Mouse (Mus musculus): ENCODE measurements at regions not wholly inside any gene's neighbourhood (a gene's known extent, or its start where the extent isn't known, plus 50 kb on each side); places are given as distances from the start of the nearest gene placed in this dataset.

DNA sequence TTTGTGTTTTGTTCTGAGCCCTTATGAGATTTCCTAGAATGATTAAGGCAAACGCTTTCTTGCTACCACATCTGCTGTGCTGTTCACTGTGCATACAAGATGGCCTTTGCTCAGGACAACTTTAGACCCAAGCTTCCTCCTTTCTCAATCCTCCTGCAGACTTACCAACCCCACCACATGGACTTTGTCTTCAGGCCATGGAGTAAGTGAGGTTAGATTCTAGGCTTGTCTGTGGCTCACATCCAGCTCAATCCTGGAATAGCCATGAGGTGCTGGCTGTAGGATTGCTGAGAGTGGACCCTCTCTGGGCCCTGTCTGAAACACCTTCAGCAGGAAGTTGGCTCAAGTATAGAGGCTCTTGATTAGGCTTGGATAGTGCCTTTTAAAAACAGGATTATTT, 81.5 kb upstream of the Tut7 start:
- no peak for DNase-seq (ENCODE audit: extremely low read depth)
- in situ Hi-C loops (cut with MboI; ENCODE audit: low pct_ligation_motif_present, low pct_unique_long_range_greater_than_20kb, low sequenced_read_pairs) (no loop called here), dilution Hi-C loops (cut with MboI; ENCODE audit: extremely low pct_ligation_motif_present, extremely low pct_unique_long_range_greater_than_20kb, low sequenced_read_pairs) (no loop called here)
- no peak for TF ChIP-seq GABPA (IDR thresholded peaks at IDR 0.05; ENCODE audit: insufficient replicate concordance, low read depth, low read length)
- no peak for TF ChIP-seq MEF2A (IDR thresholded peaks at IDR 0.05; ENCODE audit: borderline replicate concordance, low read depth, low read length)
- no peak for TF ChIP-seq ZC3H11A (IDR thresholded peaks at IDR 0.05; ENCODE audit: low read depth, low read length)
- TF ChIP-seq E2F4 (IDR thresholded peaks at IDR 0.05; ENCODE audit: insufficient replicate concordance, low read depth, low read length): no peak
- TF ChIP-seq RCOR1 (conservative IDR thresholded peaks at IDR 0.05; ENCODE audit: low read depth, low read length): no peak
- no peak for TF ChIP-seq BHLHE40 (IDR thresholded peaks at IDR 0.05; ENCODE audit: low read depth, low read length)
- TF ChIP-seq MAZ (IDR thresholded peaks at IDR 0.05; ENCODE audit: low read depth, low read length): no peak
- TF ChIP-seq MAX (IDR thresholded peaks at IDR 0.05; ENCODE audit: low read length): no peak
- TF ChIP-seq MYC (IDR thresholded peaks at IDR 0.05; ENCODE audit: low read depth, low read length): no peak
- no peak for TF ChIP-seq USF2 (conservative IDR thresholded peaks at IDR 0.05; ENCODE audit: low read depth, low read length)
- no peaks in the 10 kb centered on the region for H3K36me3 ChIP-seq (replicated peaks in 1 of 2; ENCODE audit: control insufficient read depth in 1 of 2, insufficient read depth in 1 of 2, low read length in 1 of 2)
- no peak overlapping the region for H3K9ac ChIP-seq (ENCODE audit: insufficient read depth, low read depth)
- H3K4me2 ChIP-seq (ENCODE audit: insufficient read depth, low read depth, poor library complexity, severe bottlenecking): no peak overlapping the region
- H3K27ac ChIP-seq (ENCODE audit: insufficient read depth, low read depth): no peak overlapping the region
- H3K4me3 ChIP-seq (replicated peaks in 1 of 3; ENCODE audit: low read depth in 2 of 3, low read length in 2 of 3, poor library complexity in 1 of 3): no peak overlapping the region
- no peaks in the 10 kb centered on the region for H3K27me3 ChIP-seq (replicated peaks)
- peaks cover 34% of the 10 kb centered on the region for H3K9me3 ChIP-seq (replicated peaks; ENCODE audit: low read length)
- H3K79me2 ChIP-seq (replicated peaks; ENCODE audit: control insufficient read depth, extremely low read depth, insufficient read depth, poor library complexity, severe bottlenecking): no peaks in the 10 kb centered on the region
- no peaks in the 10 kb centered on the region for H3K4me1 ChIP-seq (ENCODE audit: control insufficient read depth in 1 of 2, insufficient read depth in 2 of 2)

DNA sequence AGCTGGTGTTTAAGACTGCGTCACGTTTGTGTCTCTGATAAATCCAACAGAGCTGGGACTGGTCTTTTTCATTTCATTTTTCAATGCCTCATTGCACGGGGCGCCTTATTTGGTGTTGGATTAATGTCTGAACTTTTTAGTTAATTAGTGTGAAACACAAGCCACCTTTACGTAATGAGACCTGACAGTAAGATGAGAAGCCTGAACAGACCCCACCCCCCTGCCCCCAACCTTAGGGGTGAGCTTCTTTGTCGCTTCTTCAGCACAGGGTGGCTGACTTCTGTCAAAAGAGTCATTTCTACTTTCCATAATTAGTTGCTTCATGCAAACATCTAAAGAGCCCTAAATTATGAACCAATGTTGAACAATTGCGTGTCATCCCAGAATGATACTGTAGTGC, 76.6 kb upstream of the Tut7 start:
- H3K4me2 ChIP-seq (ENCODE audit: insufficient read depth, low read depth, poor library complexity, severe bottlenecking): no peak overlapping the region
- no peak overlapping the region for H3K9ac ChIP-seq (ENCODE audit: insufficient read depth, low read depth)
- dilution Hi-C loops (cut with MboI; ENCODE audit: extremely low pct_ligation_motif_present, extremely low pct_unique_long_range_greater_than_20kb, low sequenced_read_pairs): no loop called here
- no peak overlapping the region for H3K4me3 ChIP-seq (replicated peaks in 1 of 3; ENCODE audit: low read depth in 2 of 3, low read length in 2 of 3, poor library complexity in 1 of 3)
- no peaks in the 10 kb centered on the region for H3K4me1 ChIP-seq (ENCODE audit: control insufficient read depth in 1 of 2, insufficient read depth in 2 of 2)
- DNase-seq (ENCODE audit: extremely low read depth): no peak
- in situ Hi-C loops (cut with MboI; ENCODE audit: low pct_ligation_motif_present, low pct_unique_long_range_greater_than_20kb, low sequenced_read_pairs): loop anchor here (25.0 kb wide), 1 partner anchor 563 kb away; no protein-coding TSS in a partner anchor
- peaks cover 30% of the 10 kb centered on the region for H3K9me3 ChIP-seq (replicated peaks; ENCODE audit: low read length)
- TF ChIP-seq ELF1 (IDR thresholded peaks at IDR 0.05; ENCODE audit: low read depth, low read length) (no peak), SIN3A (IDR thresholded peaks at IDR 0.05; ENCODE audit: low read length) (no peak)
- no peak overlapping the region for H3K27ac ChIP-seq (ENCODE audit: insufficient read depth, low read depth)
- no peaks in the 10 kb centered on the region for H3K79me2 ChIP-seq (replicated peaks; ENCODE audit: control insufficient read depth, extremely low read depth, insufficient read depth, poor library complexity, severe bottlenecking)
- H3K27me3 ChIP-seq (replicated peaks): no peaks in the 10 kb centered on the region
- no peaks in the 10 kb centered on the region for H3K36me3 ChIP-seq (replicated peaks in 1 of 2; ENCODE audit: control insufficient read depth in 1 of 2, insufficient read depth in 1 of 2, low read length in 1 of 2)

DNA sequence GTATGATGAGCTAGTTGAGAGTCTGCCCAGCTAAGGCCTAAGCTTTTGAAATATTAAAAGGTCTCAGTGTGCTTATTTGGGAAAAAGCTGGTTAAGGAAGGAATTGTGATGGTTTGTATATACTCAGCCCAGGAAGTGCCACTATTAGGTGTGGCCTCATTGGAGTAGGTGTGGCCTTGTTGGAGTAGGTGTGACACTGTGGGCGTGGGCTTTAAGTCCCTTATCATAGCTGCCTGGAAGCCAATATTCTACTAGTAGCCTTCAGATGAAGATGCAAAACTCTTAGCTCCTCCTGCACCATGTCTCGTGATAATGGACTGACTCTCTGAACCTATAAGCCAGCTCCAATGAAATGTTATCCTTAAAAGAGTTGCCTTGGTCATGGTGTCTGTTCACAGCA, 72.8 kb upstream of the Tut7 start:
- H3K27me3 ChIP-seq (replicated peaks): no peaks in the 10 kb centered on the region
- H3K79me2 ChIP-seq (replicated peaks; ENCODE audit: control insufficient read depth, extremely low read depth, insufficient read depth, poor library complexity, severe bottlenecking): no peaks in the 10 kb centered on the region
- in situ Hi-C loops (cut with MboI; ENCODE audit: low pct_ligation_motif_present, low pct_unique_long_range_greater_than_20kb, low sequenced_read_pairs) (loop anchor here (25.0 kb wide), 1 partner anchor 567 kb away; no protein-coding TSS in a partner anchor), dilution Hi-C loops (cut with MboI; ENCODE audit: extremely low pct_ligation_motif_present, extremely low pct_unique_long_range_greater_than_20kb, low sequenced_read_pairs) (no loop called here)
- peaks cover 44% of the 10 kb centered on the region for H3K9me3 ChIP-seq (replicated peaks; ENCODE audit: low read length)
- TF ChIP-seq USF2 (conservative IDR thresholded peaks at IDR 0.05; ENCODE audit: low read depth, low read length) (no peak), USF1 (IDR thresholded peaks at IDR 0.05; ENCODE audit: low read depth, low read length) (no peak)
- H3K9ac ChIP-seq (ENCODE audit: insufficient read depth, low read depth): no peak overlapping the region
- no peak overlapping the region for H3K4me2 ChIP-seq (ENCODE audit: insufficient read depth, low read depth, poor library complexity, severe bottlenecking)
- H3K4me3 ChIP-seq (replicated peaks in 1 of 3; ENCODE audit: low read depth in 2 of 3, low read length in 2 of 3, poor library complexity in 1 of 3): no peak overlapping the region
- H3K27ac ChIP-seq (ENCODE audit: insufficient read depth, low read depth): no peak overlapping the region
- no peaks in the 10 kb centered on the region for H3K4me1 ChIP-seq (ENCODE audit: control insufficient read depth in 1 of 2, insufficient read depth in 2 of 2)
- no peak for DNase-seq (ENCODE audit: extremely low read depth)
- no peaks in the 10 kb centered on the region for H3K36me3 ChIP-seq (replicated peaks in 1 of 2; ENCODE audit: control insufficient read depth in 1 of 2, insufficient read depth in 1 of 2, low read length in 1 of 2)

Data from CH12.LX (cell line).